Mouse (Mus musculus) kidney, adult 2 months (tissue): ENCODE results near the gene Cpsf2.

Experiments
- CTCF ChIP-seq: fragments of 200-500 bp; conservative IDR thresholded peaks from 2 replicates; pipeline ENCODE4 v1.5.1; 2011; ENCODE audit warnings: low read depth, mild to moderate bottlenecking, control low read depth, low read length, moderate library complexity, mixed read lengths; ENCODE audit not compliant: insufficient read depth, insufficient read length
- POLR2A ChIP-seq: fragments of 200-500 bp; IDR thresholded peaks from one replicate; pipeline ENCODE4 v1.6.1; 2011; ENCODE audit warnings: low read depth, low read length, control low read depth

GRCm38 (mm10) chr12:102039861-102040260, 64.1 kb downstream of the Cpsf2 start:
- TF ChIP-seq CTCF: no peak
- TF ChIP-seq POLR2A: no peak
